Mouse (Mus musculus): ENCODE data around the gene Camk2b. TPM values are rescaled to one million over a fixed set of nuclear protein-coding genes. Genes with fewer than 3 reads are reported as not detected.

Camk2b gene
- polyA plus RNA-seq, 1 experiment from 2014 or later = 138 TPM

DNA sequence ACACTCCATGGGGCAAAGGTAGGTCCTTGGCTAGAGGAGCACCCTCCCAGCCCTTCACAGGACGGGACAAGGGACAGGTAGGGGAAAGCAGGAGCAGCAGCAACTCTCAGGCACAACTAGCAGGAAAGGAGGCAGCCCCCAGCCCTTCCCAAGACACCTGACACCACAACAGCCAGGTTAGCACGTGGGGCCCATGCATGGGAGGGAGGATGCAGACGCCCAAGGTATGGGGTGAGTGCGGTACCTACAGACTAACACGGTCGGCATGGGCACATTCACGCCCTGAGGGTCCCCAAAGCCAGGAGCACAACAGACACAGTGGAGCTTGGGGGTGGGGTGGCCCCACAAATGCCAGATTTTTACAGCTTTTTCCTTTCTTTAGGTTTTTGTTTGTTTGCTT lies 95.0 kb downstream of the Camk2b start:
- no peak for ATAC-seq
- no peak overlapping the region for H3K4me2 ChIP-seq (ENCODE audit: low read length)
- no peak overlapping the region for H3K9ac ChIP-seq (ENCODE audit: low read depth, low read length)
- 73% methylated on average over 7 of the region's 7 CpGs for WGBS
- no peak overlapping the region for H3K4me3 ChIP-seq (ENCODE audit: low read length)
- H3K27ac ChIP-seq (ENCODE audit: low read depth, low read length) = no peak overlapping the region
- no peaks in the 10 kb centered on the region for H3K27me3 ChIP-seq (replicated peaks; ENCODE audit: control insufficient read depth, insufficient read depth, low read length)
- peaks cover 18% of the 10 kb centered on the region for H3K36me3 ChIP-seq (ENCODE audit: control insufficient read depth, insufficient read depth, low read length)
- no peaks in the 10 kb centered on the region for H3K9me3 ChIP-seq (ENCODE audit: control insufficient read depth, low read length)
- no peaks in the 10 kb centered on the region for H3K4me1 ChIP-seq (ENCODE audit: control insufficient read depth, insufficient read depth, low read depth, low read length)

GRCm38 (mm10) chr11:5968223-5968622 lies 97.9 kb downstream of the Camk2b start:
- Histone ChIP-seq H3K36me3 (ENCODE audit: control insufficient read depth, insufficient read depth, low read length) (peaks cover 36% of the 10 kb centered on the region), H3K27ac (ENCODE audit: low read depth, low read length) (no peak overlapping the region)
- ATAC-seq = no peak

GRCm38 (mm10) chr11:5966751-5967150 lies 99.4 kb downstream of the Camk2b start:
- WGBS = 90% methylated on average over 3 of the region's 3 CpGs
- H3K27ac ChIP-seq (ENCODE audit: low read depth, low read length) = no peak overlapping the region
- H3K4me2 ChIP-seq (ENCODE audit: low read length) = no peak overlapping the region
- peaks cover 45% of the 10 kb centered on the region for H3K36me3 ChIP-seq (ENCODE audit: control insufficient read depth, insufficient read depth, low read length)
- ATAC-seq = 0 out of 2 replicates have a peak, but pooled peaks have one; percentile 9
- no peak overlapping the region for H3K4me3 ChIP-seq (ENCODE audit: low read length)
- H3K9me3 ChIP-seq (ENCODE audit: control insufficient read depth, low read length) = no peaks in the 10 kb centered on the region
- H3K27me3 ChIP-seq (replicated peaks; ENCODE audit: control insufficient read depth, insufficient read depth, low read length) = no peaks in the 10 kb centered on the region
- H3K4me1 ChIP-seq (ENCODE audit: control insufficient read depth, insufficient read depth, low read depth, low read length) = no peaks in the 10 kb centered on the region
- H3K9ac ChIP-seq (ENCODE audit: low read depth, low read length) = no peak overlapping the region

More at GRCm38 (mm10) chr11:5968223-5968622, 97.9 kb downstream of the Camk2b start:
- 85% methylated on average over 6 of the region's 6 CpGs for WGBS
- Histone ChIP-seq H3K9ac (ENCODE audit: low read depth, low read length) (no peak overlapping the region; the same call in 1 of the 2 replicates), H3K4me2 (ENCODE audit: low read length) (no peak overlapping the region), H3K4me1 (ENCODE audit: control insufficient read depth, insufficient read depth, low read depth, low read length) (no peaks in the 10 kb centered on the region), H3K27me3 (replicated peaks; ENCODE audit: control insufficient read depth, insufficient read depth, low read length) (no peaks in the 10 kb centered on the region), H3K4me3 (ENCODE audit: low read length) (no peak overlapping the region), H3K9me3 (ENCODE audit: control insufficient read depth, low read length) (no peaks in the 10 kb centered on the region)

DNA sequence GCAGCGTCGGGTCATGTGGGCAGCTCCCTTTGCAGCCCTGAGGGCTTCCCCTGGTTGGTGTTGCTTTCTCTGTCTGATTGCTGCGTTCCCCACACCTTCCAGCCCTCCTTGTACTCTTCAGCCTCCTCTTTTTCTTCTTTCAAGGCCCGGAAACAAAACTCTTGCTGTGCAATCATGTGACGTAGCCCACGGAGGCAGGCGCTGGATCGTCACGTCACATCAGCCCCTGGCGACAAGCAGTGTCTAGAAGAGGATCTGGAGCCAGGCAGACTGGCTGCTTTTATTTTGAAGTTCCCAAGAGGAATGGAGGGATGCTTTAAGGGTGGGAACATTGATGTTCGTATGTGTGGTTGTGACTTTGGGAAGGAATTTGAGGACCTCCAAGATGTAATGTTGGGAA lies 100.3 kb downstream of the Camk2b start:
- WGBS = 79% methylated on average over 11 of the region's 11 CpGs
- ATAC-seq = no peak

DNA sequence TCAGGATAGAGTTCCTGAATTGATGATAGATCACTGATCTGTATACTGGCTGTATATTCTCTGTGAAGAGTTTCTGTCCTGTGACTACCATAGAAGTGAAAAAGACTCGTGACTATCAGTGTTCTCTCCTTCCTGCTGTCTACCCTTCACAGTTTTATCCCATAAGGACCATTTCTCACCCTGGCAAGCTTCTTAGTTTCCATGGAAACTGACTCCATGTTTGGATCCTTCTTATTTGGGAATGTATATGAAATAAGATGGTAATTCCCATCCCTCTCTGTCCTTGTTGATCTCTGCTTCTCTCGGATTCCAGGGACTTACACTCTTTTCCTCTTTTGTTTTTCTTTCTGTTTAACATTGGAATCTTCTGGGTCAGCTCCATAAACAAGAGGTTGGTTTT lies 106.1 kb downstream of the Camk2b start:
- H3K4me2 ChIP-seq (ENCODE audit: low read length) = no peak overlapping the region
- H3K4me3 ChIP-seq (ENCODE audit: low read length) = no peak overlapping the region
- peaks cover 15% of the 10 kb centered on the region for H3K4me1 ChIP-seq (ENCODE audit: control insufficient read depth, insufficient read depth, low read depth, low read length)
- no peak overlapping the region for H3K9ac ChIP-seq (ENCODE audit: low read depth, low read length)
- no peak overlapping the region for H3K27ac ChIP-seq (ENCODE audit: low read depth, low read length)
- H3K36me3 ChIP-seq (ENCODE audit: control insufficient read depth, insufficient read depth, low read length) = peaks cover 40% of the 10 kb centered on the region
- H3K27me3 ChIP-seq (replicated peaks; ENCODE audit: control insufficient read depth, insufficient read depth, low read length) = no peaks in the 10 kb centered on the region
- 75% methylated on average over 2 of the region's 2 CpGs for whole genome bisulfite sequencing
- ATAC-seq = no peak
- no peaks in the 10 kb centered on the region for H3K9me3 ChIP-seq (ENCODE audit: control insufficient read depth, low read length)

More for the DNA sequence above, 100.3 kb downstream of the Camk2b start:
- peaks cover 51% of the 10 kb centered on the region for H3K36me3 ChIP-seq (ENCODE audit: control insufficient read depth, insufficient read depth, low read length)
- no peak overlapping the region for H3K9ac ChIP-seq (ENCODE audit: low read depth, low read length)
- no peak overlapping the region for H3K4me3 ChIP-seq (ENCODE audit: low read length)
- no peaks in the 10 kb centered on the region for H3K9me3 ChIP-seq (ENCODE audit: control insufficient read depth, low read length)
- no peak overlapping the region for H3K4me2 ChIP-seq (ENCODE audit: low read length)
- H3K4me1 ChIP-seq (ENCODE audit: control insufficient read depth, insufficient read depth, low read depth, low read length) = no peaks in the 10 kb centered on the region
- no peaks in the 10 kb centered on the region for H3K27me3 ChIP-seq (replicated peaks; ENCODE audit: control insufficient read depth, insufficient read depth, low read length)
- no peak overlapping the region for H3K27ac ChIP-seq (ENCODE audit: low read depth, low read length)

DNA sequence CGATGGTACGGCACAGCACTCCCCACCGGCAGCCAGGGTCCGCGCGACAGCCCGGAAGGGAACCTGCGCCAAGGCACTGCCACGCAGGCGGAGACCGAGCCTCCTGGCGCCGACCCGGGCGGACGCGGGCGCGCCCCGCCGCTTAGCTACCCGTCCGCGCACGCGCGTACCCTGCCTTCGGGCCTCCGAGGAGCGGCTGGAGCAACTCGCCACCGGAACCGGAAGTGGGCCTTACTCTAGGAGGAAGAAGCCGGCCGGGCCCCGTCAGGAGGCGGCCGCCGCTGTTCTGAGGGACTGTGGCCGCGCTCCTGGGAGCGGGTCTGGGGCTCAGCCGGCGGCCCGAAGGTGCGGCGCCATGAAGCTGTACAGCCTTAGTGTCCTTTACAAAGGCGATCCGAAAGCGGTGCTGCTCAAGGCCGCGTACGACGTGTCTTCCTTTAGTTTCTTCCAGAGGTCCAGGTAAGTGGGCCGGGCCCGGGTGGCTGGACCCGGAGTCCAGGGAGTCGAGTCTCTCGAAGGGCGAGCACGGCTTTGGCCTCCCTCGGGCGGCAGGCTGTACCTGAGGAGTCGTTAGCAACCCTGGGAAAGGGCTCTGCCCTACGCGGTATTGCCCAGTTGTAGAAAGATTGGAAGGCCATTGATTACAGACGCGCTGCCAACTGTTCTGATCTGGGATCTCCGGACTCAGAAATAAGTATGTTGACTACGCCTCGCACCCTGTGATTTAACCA lies 110.5 kb downstream of the Camk2b start, which contains the start of gene Ykt6:
Gene Ykt6 (plus strand): TSS at position 148 of the 731 bp plus-strand sequence.
- H3K36me3 ChIP-seq (ENCODE audit: control insufficient read depth, insufficient read depth, low read length) = peaks cover 5% of the 10 kb centered on the region
- under 1% methylated on average over 71 of the region's 71 CpGs for WGBS
- no peaks in the 10 kb centered on the region for H3K27me3 ChIP-seq (replicated peaks; ENCODE audit: control insufficient read depth, insufficient read depth, low read length)
- no peaks in the 10 kb centered on the region for H3K9me3 ChIP-seq (ENCODE audit: control insufficient read depth, low read length)
- peak within 1 kb of the TSS; percentile 94 for H3K27ac ChIP-seq (ENCODE audit: low read depth, low read length)
- peaks cover 19% of the 10 kb centered on the region for H3K4me1 ChIP-seq (ENCODE audit: control insufficient read depth, insufficient read depth, low read depth, low read length)
- ATAC-seq = peak; percentile 98
- H3K4me2 ChIP-seq (ENCODE audit: low read length) = peak within 1 kb of the TSS; percentile 70
- peak within 1 kb of the TSS; percentile 86 for H3K9ac ChIP-seq (ENCODE audit: low read depth, low read length)
- peak within 1 kb of the TSS; percentile 71 for H3K4me3 ChIP-seq (ENCODE audit: low read length)

DNA sequence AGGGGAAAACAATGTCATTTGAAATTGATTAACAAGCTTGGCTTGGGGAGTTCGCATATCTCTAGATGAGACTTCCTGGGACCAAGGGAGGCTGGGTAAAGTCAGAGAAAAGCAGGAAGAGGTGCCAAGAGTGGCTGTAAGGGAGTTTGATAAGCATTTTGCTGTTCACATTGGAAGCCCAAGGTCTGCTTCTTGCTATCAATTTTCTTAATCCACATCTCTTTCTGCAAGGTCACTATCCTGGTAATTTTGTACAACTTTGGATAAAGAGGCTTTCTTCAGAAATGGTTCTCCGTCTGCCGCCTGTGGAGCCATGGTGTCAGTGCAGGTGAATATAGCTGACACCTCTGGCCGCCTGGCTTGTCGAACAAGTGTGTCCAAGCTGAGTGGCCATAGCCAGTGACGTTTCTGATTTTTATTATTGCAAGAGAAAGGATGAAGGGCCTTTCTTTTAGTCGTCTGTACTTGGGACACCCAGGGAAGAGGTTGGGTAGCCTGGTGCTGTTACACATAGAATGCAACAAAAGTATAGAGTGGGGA lies 111.1 kb downstream of the Camk2b start:
- ATAC-seq = no peak; the same call in none of the 2 replicates

GRCm38 (mm10) chr11:5954435-5954834 lies 111.7 kb downstream of the Camk2b start:
- no peaks in the 10 kb centered on the region for H3K27me3 ChIP-seq (replicated peaks; ENCODE audit: control insufficient read depth, insufficient read depth, low read length)
- H3K4me1 ChIP-seq (ENCODE audit: control insufficient read depth, insufficient read depth, low read depth, low read length) = peaks cover 19% of the 10 kb centered on the region
- H3K4me2 ChIP-seq (ENCODE audit: low read length) = no peak overlapping the region; the same call in 1 of the 2 replicates
- 83% methylated on average over 5 of the region's 5 CpGs for WGBS
- ATAC-seq = no peak
- H3K9ac ChIP-seq (ENCODE audit: low read depth, low read length) = no peak overlapping the region
- no peak overlapping the region for H3K27ac ChIP-seq (ENCODE audit: low read depth, low read length)
- H3K9me3 ChIP-seq (ENCODE audit: control insufficient read depth, low read length) = no peaks in the 10 kb centered on the region
- H3K36me3 ChIP-seq (ENCODE audit: control insufficient read depth, insufficient read depth, low read length) = no peaks in the 10 kb centered on the region
- no peak overlapping the region for H3K4me3 ChIP-seq (ENCODE audit: low read length)

More for the DNA sequence above, 111.1 kb downstream of the Camk2b start:
- H3K27me3 ChIP-seq (replicated peaks; ENCODE audit: control insufficient read depth, insufficient read depth, low read length) = no peaks in the 10 kb centered on the region
- H3K9me3 ChIP-seq (ENCODE audit: control insufficient read depth, low read length) = no peaks in the 10 kb centered on the region
- H3K36me3 ChIP-seq (ENCODE audit: control insufficient read depth, insufficient read depth, low read length) = no peaks in the 10 kb centered on the region
- H3K4me1 ChIP-seq (ENCODE audit: control insufficient read depth, insufficient read depth, low read depth, low read length) = peaks cover 19% of the 10 kb centered on the region
- peak overlapping the region; percentile 71 for H3K4me3 ChIP-seq (ENCODE audit: low read length)
- 4% methylated on average over 7 of the region's 7 CpGs for WGBS
- H3K27ac ChIP-seq (ENCODE audit: low read depth, low read length) = peak overlapping the region; percentile 94
- peak overlapping the region; percentile 70 for H3K4me2 ChIP-seq (ENCODE audit: low read length)
- H3K9ac ChIP-seq (ENCODE audit: low read depth, low read length) = peak overlapping the region; percentile 86

DNA sequence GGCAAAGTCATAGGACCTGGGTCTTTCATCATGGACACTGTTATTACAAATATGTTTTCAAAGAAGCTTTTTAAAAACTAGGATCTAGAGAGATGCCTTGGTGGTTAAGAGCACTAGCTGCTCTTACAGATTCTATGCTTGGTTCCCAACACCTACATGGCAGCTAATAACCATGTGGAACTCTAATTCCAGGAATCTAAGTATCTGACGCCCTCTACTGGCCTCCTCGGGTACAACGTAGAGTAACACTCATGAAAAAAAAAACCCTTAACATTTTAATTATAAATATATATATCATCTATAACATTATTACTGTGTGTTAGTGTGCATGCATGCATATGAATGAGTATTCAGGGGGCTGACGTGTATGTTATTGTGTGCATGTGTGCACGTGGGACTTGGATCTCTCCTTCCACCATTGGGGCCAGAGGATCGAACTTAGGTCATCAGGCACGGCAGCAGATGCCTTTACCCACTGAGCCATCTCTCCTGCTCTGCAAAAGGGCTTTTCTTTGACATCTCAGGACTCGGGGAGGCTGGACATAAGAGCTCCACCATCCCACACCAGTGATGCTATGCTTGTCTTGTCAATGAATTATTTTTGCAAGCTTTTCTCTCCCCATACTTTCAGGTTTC lies 112.9 kb downstream of the Camk2b start:
- no peak overlapping the region for H3K4me2 ChIP-seq (ENCODE audit: low read length)
- H3K27me3 ChIP-seq (replicated peaks; ENCODE audit: control insufficient read depth, insufficient read depth, low read length) = no peaks in the 10 kb centered on the region
- H3K36me3 ChIP-seq (ENCODE audit: control insufficient read depth, insufficient read depth, low read length) = no peaks in the 10 kb centered on the region
- WGBS = 24% methylated on average over 8 of the region's 8 CpGs
- ATAC-seq = no peak
- no peak overlapping the region for H3K4me3 ChIP-seq (ENCODE audit: low read length)
- H3K9ac ChIP-seq (ENCODE audit: low read depth, low read length) = no peak overlapping the region
- H3K4me1 ChIP-seq (ENCODE audit: control insufficient read depth, insufficient read depth, low read depth, low read length) = peaks cover 19% of the 10 kb centered on the region
- H3K9me3 ChIP-seq (ENCODE audit: control insufficient read depth, low read length) = no peaks in the 10 kb centered on the region
- H3K27ac ChIP-seq (ENCODE audit: low read depth, low read length) = no peak overlapping the region
